Mouse (Mus musculus): ENCODE measurements around the gene Kpna7. TPM values are rescaled to one million over a fixed set of nuclear protein-coding genes. Genes with fewer than 3 reads are reported as not detected.
A peak's percentile ranks its signal among the peaks of the same experiment; 100 is the strongest.

Kpna7 gene
- polyA plus RNA-seq, 1 experiment, result not detected

GRCm38 (mm10) chr5:145114606-145115473 lies 31.0 kb upstream of the Kpna7 start:
- Histone ChIP-seq H3ac (ENCODE audit: control insufficient read depth, insufficient read length) (peak overlapping the region; percentile 24), H3K4me3 (peak overlapping the region; percentile 84), H3K36me3 (ENCODE audit: control insufficient read depth, insufficient read depth) (no peaks in the 10 kb centered on the region), H3K27me3 (ENCODE audit: control insufficient read depth, insufficient read depth, insufficient read length) (no peaks in the 10 kb centered on the region), H3K4me2 (ENCODE audit: low read depth) (peak overlapping the region; percentile 79), H3K79me2 (ENCODE audit: control insufficient read depth, insufficient read depth) (peaks cover 49% of the 10 kb centered on the region)
- TF ChIP-seq POLR2A (IDR thresholded peaks at IDR 0.05; ENCODE audit: insufficient read length, low read depth) (no peak), E2F4 (IDR thresholded peaks at IDR 0.05; ENCODE audit: insufficient read depth) (no peak), POLR2AphosphoS2 (IDR thresholded peaks at IDR 0.05; ENCODE audit: insufficient read length, low read depth) (no peak)

DNA sequence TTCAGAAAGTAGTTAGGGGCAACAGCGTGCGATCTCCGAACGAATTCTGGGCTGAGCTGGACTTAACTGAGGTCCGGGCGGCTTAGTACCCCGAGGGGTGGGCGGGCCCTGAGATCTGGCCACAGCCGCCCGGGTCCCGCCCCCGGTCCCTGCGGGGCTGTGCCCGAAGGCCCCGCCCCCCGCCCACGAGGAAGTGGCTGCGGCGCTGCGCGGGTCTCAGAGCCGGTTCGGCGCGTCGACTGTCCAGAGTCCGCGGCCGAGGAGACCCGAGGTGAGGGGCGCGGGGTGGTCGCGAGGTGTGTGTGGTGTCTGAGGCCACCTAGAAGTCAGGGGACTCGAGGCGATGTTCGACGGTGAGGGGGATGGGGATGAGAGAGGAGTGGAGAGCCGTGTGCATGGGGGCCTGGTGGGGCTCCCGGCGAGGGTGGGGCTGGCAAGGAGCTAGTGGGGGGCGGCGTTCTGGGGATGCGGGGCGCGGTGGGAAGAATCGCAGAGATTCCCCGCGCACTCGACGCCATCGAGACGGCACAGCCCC lies 30.3 kb upstream of the Kpna7 start, which contains the start of gene Arpc1b:
Gene Arpc1b (plus strand): TSS at position 145 of the 535 bp plus-strand sequence.
- peak within 1 kb of the TSS; percentile 84 for H3K4me3 ChIP-seq

GRCm38 (mm10) chr5:145113416-145113815 lies 29.6 kb upstream of the Kpna7 start:
- Histone ChIP-seq H3K36me3 (ENCODE audit: control insufficient read depth, insufficient read depth) (peaks cover 7% of the 10 kb centered on the region), H3K4me3 (peak overlapping the region; percentile 84), H3K79me2 (ENCODE audit: control insufficient read depth, insufficient read depth) (peaks cover 35% of the 10 kb centered on the region), H3K27me3 (ENCODE audit: control insufficient read depth, insufficient read depth, insufficient read length) (no peaks in the 10 kb centered on the region), H3ac (ENCODE audit: control insufficient read depth, insufficient read length) (no peak overlapping the region), H3K4me2 (ENCODE audit: low read depth) (peak overlapping the region; percentile 69)
- no peak for TF ChIP-seq SRF (IDR thresholded peaks at IDR 0.05; ENCODE audit: control insufficient read depth, insufficient read length, low read depth)
- TF ChIP-seq USF1 (IDR thresholded peaks at IDR 0.05; ENCODE audit: low read depth), result no peak
- TF ChIP-seq MYOG (IDR thresholded peaks at IDR 0.05; ENCODE audit: control insufficient read depth in 1 of 3, insufficient read depth in 1 of 3, insufficient read length in 2 of 3, low read depth in 2 of 3), result no peak
- TF ChIP-seq MAX (IDR thresholded peaks at IDR 0.05; ENCODE audit: low read depth), result no peak
- no peak for TF ChIP-seq POLR2AphosphoS2 (IDR thresholded peaks at IDR 0.05; ENCODE audit: insufficient read length, low read depth)
- no peak for TF ChIP-seq CEBPB (IDR thresholded peaks at IDR 0.05; ENCODE audit: insufficient read depth, poor library complexity, severe bottlenecking)
- TF ChIP-seq POLR2A (IDR thresholded peaks at IDR 0.05; ENCODE audit: insufficient read length, low read depth), result no peak
- TF ChIP-seq TCF12 (IDR thresholded peaks at IDR 0.05; ENCODE audit: insufficient read depth, poor library complexity, severe bottlenecking), result no peak
- TF ChIP-seq E2F4 (IDR thresholded peaks at IDR 0.05; ENCODE audit: insufficient read depth), result no peak
- TF ChIP-seq MYOD1 (IDR thresholded peaks at IDR 0.05; ENCODE audit: control insufficient read depth in 1 of 3, insufficient read length in 2 of 3, low read depth in 2 of 3), result no peak
- TF ChIP-seq TCF3 (IDR thresholded peaks at IDR 0.05; ENCODE audit: insufficient read length, low read depth), result no peak
- TF ChIP-seq REST (IDR thresholded peaks at IDR 0.05; ENCODE audit: insufficient read depth, insufficient read length), result no peak

More for the DNA sequence above, 30.3 kb upstream of the Kpna7 start, which contains the start of gene Arpc1b:
- H3K36me3 ChIP-seq (ENCODE audit: control insufficient read depth, insufficient read depth), result peaks cover 2% of the 10 kb centered on the region
- peak within 1 kb of the TSS; percentile 24 for H3ac ChIP-seq (ENCODE audit: control insufficient read depth, insufficient read length)
- peaks cover 42% of the 10 kb centered on the region for H3K79me2 ChIP-seq (ENCODE audit: control insufficient read depth, insufficient read depth)
- peak within 1 kb of the TSS; percentile 79 for H3K4me2 ChIP-seq (ENCODE audit: low read depth)
- H3K27me3 ChIP-seq (ENCODE audit: control insufficient read depth, insufficient read depth, insufficient read length), result no peaks in the 10 kb centered on the region
- TF ChIP-seq POLR2AphosphoS2 (IDR thresholded peaks at IDR 0.05; ENCODE audit: insufficient read length, low read depth) (peak; percentile 94), MAX (IDR thresholded peaks at IDR 0.05; ENCODE audit: low read depth) (no peak), POLR2A (IDR thresholded peaks at IDR 0.05; ENCODE audit: insufficient read length, low read depth) (peak; percentile 99)

DNA sequence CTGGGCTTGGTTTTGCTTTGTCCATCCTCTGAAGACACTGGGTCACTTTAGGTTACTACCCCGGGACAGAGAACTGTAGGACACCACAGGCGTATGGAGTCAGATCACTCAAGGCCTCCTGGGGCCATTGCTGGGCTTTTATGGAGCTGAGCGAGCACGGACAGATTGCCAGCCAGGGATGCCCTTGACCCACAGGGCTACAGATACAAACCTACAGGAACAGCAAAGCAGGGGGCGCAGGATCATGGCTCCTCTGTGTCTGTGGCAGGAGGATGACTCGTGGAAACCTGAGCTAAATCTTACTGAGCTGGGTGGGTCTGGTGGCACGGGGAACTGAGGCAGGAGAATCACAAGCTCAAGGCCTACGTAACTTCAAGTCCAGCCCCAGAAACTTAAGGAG lies 28.7 kb upstream of the Kpna7 start:
- no peak overlapping the region for H3K4me3 ChIP-seq
- peaks cover 27% of the 10 kb centered on the region for H3K79me2 ChIP-seq (ENCODE audit: control insufficient read depth, insufficient read depth)
- TF ChIP-seq USF1 (IDR thresholded peaks at IDR 0.05; ENCODE audit: low read depth), result no peak
- no peak for TF ChIP-seq CEBPB (IDR thresholded peaks at IDR 0.05; ENCODE audit: insufficient read depth, poor library complexity, severe bottlenecking)
- TF ChIP-seq REST (IDR thresholded peaks at IDR 0.05; ENCODE audit: insufficient read depth, insufficient read length), result no peak
- TF ChIP-seq E2F4 (IDR thresholded peaks at IDR 0.05; ENCODE audit: insufficient read depth), result no peak
- no peak for TF ChIP-seq TCF3 (IDR thresholded peaks at IDR 0.05; ENCODE audit: insufficient read length, low read depth)
- TF ChIP-seq POLR2AphosphoS2 (IDR thresholded peaks at IDR 0.05; ENCODE audit: insufficient read length, low read depth), result no peak
- H3ac ChIP-seq (ENCODE audit: control insufficient read depth, insufficient read length), result no peak overlapping the region
- no peaks in the 10 kb centered on the region for H3K27me3 ChIP-seq (ENCODE audit: control insufficient read depth, insufficient read depth, insufficient read length)
- H3K36me3 ChIP-seq (ENCODE audit: control insufficient read depth, insufficient read depth), result peaks cover 11% of the 10 kb centered on the region
- no peak overlapping the region for H3K4me2 ChIP-seq (ENCODE audit: low read depth)

GRCm38 (mm10) chr5:145110401-145110800 lies 26.6 kb upstream of the Kpna7 start:
- Histone ChIP-seq H3K4me3 (no peak overlapping the region), H3K4me2 (ENCODE audit: low read depth) (no peak overlapping the region), H3ac (ENCODE audit: control insufficient read depth, insufficient read length) (no peak overlapping the region), H3K27me3 (ENCODE audit: control insufficient read depth, insufficient read depth, insufficient read length) (no peaks in the 10 kb centered on the region), H3K36me3 (ENCODE audit: control insufficient read depth, insufficient read depth) (peaks cover 28% of the 10 kb centered on the region), H3K79me2 (ENCODE audit: control insufficient read depth, insufficient read depth) (peaks cover 11% of the 10 kb centered on the region)
- TF ChIP-seq REST (IDR thresholded peaks at IDR 0.05; ENCODE audit: insufficient read depth, insufficient read length), result no peak
- TF ChIP-seq POLR2A (IDR thresholded peaks at IDR 0.05; ENCODE audit: insufficient read length, low read depth), result no peak
- TF ChIP-seq TCF3 (IDR thresholded peaks at IDR 0.05; ENCODE audit: insufficient read length, low read depth), result no peak
- no peak for TF ChIP-seq POLR2AphosphoS2 (IDR thresholded peaks at IDR 0.05; ENCODE audit: insufficient read length, low read depth)
- no peak for TF ChIP-seq MYOG (IDR thresholded peaks at IDR 0.05; ENCODE audit: control insufficient read depth in 1 of 3, insufficient read depth in 1 of 3, insufficient read length in 2 of 3, low read depth in 2 of 3)
- no peak for TF ChIP-seq USF1 (IDR thresholded peaks at IDR 0.05; ENCODE audit: low read depth)
- TF ChIP-seq E2F4 (IDR thresholded peaks at IDR 0.05; ENCODE audit: insufficient read depth), result no peak
